Mouse (Mus musculus): Measurements from ENCODE around the gene Mpg. TPM values are rescaled to one million over a fixed set of nuclear protein-coding genes. Genes with fewer than 3 reads are reported as not detected.

Gene Mpg
- polyA plus RNA-seq, 1 experiment from 2014 or later = 36.2 TPM

DNA sequence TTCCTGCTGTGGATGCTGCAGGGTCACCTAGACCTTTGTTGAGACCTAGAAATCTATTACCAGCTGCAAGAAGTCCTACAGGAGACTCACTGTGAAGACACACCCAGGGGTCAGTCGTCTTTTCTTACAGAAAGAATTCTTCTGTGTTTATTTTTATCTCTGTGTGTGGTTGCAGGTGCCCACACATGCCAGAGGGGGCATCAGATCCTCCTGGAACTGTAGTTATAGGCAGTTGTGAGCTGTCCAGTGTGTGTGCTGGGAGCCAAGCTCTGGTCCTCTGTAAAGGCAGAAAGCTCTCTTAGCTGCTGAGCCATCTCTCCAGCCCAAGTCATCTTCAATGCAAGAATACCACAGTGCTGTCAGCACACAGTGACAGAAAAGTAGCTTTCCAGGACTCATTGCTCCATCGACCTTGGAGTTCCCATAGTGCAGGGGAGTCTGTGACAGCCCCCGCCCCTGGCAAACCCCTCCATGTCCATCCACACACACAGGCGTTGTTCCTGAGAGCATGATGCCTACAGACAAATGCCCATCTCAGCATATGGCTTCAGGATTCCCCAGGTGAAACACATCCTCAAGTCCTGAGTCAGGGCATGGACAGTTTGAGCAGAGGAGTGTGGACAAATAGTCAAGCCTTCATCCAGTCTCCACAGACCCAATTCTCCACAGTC, 2.9 kb upstream of the Mpg start:
- Histone ChIP-seq H3K4me1 (replicated peaks; ENCODE audit: control insufficient read depth, insufficient read depth, low read length) (peaks cover 56% of the 10 kb centered on the region), H3K27ac (ENCODE audit: low read depth) (peak overlapping the region; percentile 98; the same call in 1 of the 2 replicates), H3K36me3 (ENCODE audit: control insufficient read depth, insufficient read depth, low read length) (0 out of 2 replicates have a peak, but pooled peaks cover 13% of the 10 kb centered on the region), H3K4me3 (ENCODE audit: low read depth, low read length) (no peak overlapping the region), H3K9me3 (ENCODE audit: control insufficient read depth, low read length) (no peaks in the 10 kb centered on the region), H3K9ac (ENCODE audit: low read length) (no peak overlapping the region), H3K4me2 (ENCODE audit: low read length) (peak overlapping the region; percentile 74; the same call in 1 of the 2 replicates), H3K27me3 (replicated peaks; ENCODE audit: control insufficient read depth, insufficient read depth, low read length) (no peaks in the 10 kb centered on the region)
- DNase-seq (ENCODE audit: low spot score) = no peak
- ATAC-seq (replicated peaks; ENCODE audit: low FRiP score, low TSS enrichment, low read depth) = no peak
- 74% methylated on average over 4 of the region's 4 CpGs for WGBS

DNA sequence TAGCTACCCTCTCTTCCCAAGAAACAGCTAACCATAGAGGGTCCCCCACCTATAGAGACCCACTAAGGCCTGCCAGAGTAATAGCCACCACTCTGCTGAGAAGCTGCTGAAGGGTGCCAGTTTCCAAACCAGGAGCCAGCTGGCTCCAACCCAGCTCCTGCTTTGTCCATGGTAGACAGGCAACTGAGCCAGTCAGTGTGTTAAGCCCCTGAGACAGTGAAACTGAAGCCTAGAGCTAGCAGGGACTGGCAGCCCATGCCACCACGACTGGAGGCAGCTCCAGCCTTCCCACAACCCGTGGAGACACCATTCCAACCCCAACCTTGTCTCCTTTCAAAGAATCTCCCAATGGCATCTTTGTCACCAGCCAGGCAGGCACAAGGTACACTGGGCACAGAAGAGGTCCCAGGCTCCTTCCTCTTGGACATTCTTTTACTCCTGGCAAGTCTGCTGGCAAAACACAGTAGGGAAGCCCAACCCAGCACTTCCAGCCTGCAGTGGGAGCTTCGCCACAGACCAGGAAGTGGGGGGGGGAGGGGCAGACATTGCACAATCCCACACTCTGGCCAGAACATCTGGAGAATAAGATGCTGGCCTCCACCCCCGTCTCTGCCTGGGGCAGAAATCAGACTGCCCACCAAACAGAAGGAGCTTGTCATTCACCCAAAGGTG, 1.7 kb upstream of the Mpg start:
- Histone ChIP-seq H3K9me3 (ENCODE audit: control insufficient read depth, low read length) (no peaks in the 10 kb centered on the region), H3K9ac (ENCODE audit: low read length) (no peak overlapping the region), H3K27ac (ENCODE audit: low read depth) (peak overlapping the region; percentile 93), H3K4me3 (ENCODE audit: low read depth, low read length) (no peak overlapping the region), H3K4me1 (replicated peaks; ENCODE audit: control insufficient read depth, insufficient read depth, low read length) (peaks cover 46% of the 10 kb centered on the region), H3K4me2 (ENCODE audit: low read length) (peak overlapping the region; percentile 22; the same call in 1 of the 2 replicates), H3K36me3 (ENCODE audit: control insufficient read depth, insufficient read depth, low read length) (peaks cover 16% of the 10 kb centered on the region), H3K27me3 (replicated peaks; ENCODE audit: control insufficient read depth, insufficient read depth, low read length) (no peaks in the 10 kb centered on the region)
- ATAC-seq (replicated peaks; ENCODE audit: low FRiP score, low TSS enrichment, low read depth) = no peak
- 19% methylated on average over 4 of the region's 4 CpGs for WGBS
- peak; percentile 78 for DNase-seq (ENCODE audit: low spot score)

DNA sequence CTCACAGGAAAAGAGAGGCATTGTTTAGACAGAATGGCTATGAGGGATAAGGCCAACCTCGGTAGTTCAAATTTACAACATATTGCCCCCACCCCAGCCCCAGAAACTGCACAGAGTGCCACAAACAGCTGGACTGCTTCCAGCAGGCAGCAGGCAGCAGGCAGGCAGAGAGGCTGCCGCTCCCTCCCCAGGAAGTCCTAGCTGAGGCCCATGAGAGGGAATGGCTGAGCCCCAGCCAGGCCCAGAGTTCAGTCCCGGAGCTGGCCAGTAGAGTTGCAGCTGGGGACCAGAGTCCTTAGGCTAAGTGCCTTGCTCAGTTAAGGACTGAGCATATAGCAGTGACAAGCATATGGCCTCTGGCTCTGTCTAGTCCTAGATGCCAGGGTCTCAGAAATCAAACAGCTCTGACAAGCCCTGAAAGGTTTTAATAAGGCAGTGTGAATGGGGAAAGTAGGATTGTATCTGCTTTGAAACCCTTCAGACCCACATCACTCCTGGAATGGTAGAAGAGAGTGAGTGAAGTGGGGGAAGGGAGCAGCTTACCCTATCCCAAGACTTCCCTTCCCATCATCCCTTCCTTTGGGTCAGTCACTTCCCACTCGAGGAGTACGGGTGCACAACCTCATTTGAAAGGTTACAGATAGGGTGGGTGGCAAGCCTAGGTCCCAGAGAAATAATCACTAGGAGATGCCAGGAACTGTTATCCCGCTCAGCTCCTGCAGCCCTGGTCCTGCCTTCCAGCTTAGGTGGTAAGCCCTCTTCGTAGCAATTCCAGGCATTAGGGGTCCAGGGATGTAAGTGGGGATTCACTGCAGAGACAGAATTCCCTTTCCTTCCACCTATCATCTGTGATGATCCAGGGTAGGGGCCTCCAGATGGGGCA, 842 bp upstream of the Mpg start:
- H3K4me3 ChIP-seq (ENCODE audit: low read depth, low read length) = no peak overlapping the region
- no peaks in the 10 kb centered on the region for H3K9me3 ChIP-seq (ENCODE audit: control insufficient read depth, low read length)
- peak overlapping the region; percentile 22; the same call in 1 of the 2 replicates for H3K4me2 ChIP-seq (ENCODE audit: low read length)
- no peaks in the 10 kb centered on the region for H3K27me3 ChIP-seq (replicated peaks; ENCODE audit: control insufficient read depth, insufficient read depth, low read length)
- peak overlapping the region; percentile 93 for H3K27ac ChIP-seq (ENCODE audit: low read depth)
- ATAC-seq (replicated peaks; ENCODE audit: low FRiP score, low TSS enrichment, low read depth) (no peak), DNase-seq (ENCODE audit: low spot score) (peak; percentile 64)
- peaks cover 41% of the 10 kb centered on the region for H3K4me1 ChIP-seq (replicated peaks; ENCODE audit: control insufficient read depth, insufficient read depth, low read length)
- WGBS = 42% methylated on average over 7 of the region's 7 CpGs
- peaks cover 25% of the 10 kb centered on the region for H3K36me3 ChIP-seq (ENCODE audit: control insufficient read depth, insufficient read depth, low read length)
- no peak overlapping the region for H3K9ac ChIP-seq (ENCODE audit: low read length)

DNA sequence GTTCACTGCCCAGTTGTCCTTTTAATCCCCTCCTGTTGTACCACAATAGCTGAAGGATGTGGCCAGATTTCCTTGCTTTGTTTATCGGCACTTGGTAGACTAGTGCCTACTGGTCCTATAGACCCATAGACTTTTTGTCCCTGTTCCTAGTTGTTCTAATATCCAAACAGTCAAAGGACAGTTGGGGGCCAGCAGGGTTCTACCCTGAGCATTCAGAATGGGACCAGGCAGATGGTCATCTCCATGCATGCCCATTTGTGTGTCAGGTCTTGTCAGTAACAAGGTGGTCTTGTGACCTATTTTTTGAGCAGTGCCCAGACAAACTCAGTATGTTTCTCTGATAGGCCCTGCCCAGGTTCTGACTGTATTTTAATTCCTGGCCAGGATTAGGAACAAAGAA, 736 bp downstream of the Mpg start:
- Histone ChIP-seq H3K9me3 (ENCODE audit: control insufficient read depth, low read length) (no peaks in the 10 kb centered on the region), H3K4me3 (ENCODE audit: low read depth, low read length) (peak overlapping the region; percentile 64), H3K4me1 (replicated peaks; ENCODE audit: control insufficient read depth, insufficient read depth, low read length) (peaks cover 35% of the 10 kb centered on the region), H3K27ac (ENCODE audit: low read depth) (peak overlapping the region; percentile 93), H3K27me3 (replicated peaks; ENCODE audit: control insufficient read depth, insufficient read depth, low read length) (no peaks in the 10 kb centered on the region), H3K36me3 (ENCODE audit: control insufficient read depth, insufficient read depth, low read length) (peaks cover 41% of the 10 kb centered on the region), H3K4me2 (ENCODE audit: low read length) (peak overlapping the region; percentile 79), H3K9ac (ENCODE audit: low read length) (peak overlapping the region; percentile 71)
- WGBS = 43% methylated on average over 1 of the region's 1 CpGs
- DNase-seq (ENCODE audit: low spot score) = no peak
- ATAC-seq (replicated peaks; ENCODE audit: low FRiP score, low TSS enrichment, low read depth) = no peak

DNA sequence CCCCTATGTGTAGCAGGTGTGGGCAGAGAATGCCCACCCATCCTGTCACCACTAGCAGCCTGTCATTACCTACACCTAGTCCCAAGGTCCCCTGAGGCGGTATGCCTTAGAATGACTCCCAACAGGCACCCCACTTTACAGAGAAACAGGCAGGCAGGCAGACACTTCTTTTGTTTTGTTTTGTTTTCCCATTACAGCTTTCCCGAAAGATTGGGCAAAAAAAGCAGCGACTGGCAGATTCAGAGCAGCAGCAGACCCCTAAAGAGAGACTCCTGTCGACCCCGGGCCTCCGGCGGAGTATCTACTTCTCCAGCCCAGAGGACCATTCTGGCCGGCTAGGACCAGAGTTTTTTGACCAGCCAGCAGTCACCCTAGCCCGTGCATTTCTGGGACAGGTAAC, 1.2 kb downstream of the Mpg start:
- Histone ChIP-seq H3K27ac (ENCODE audit: low read depth) (no peak overlapping the region), H3K4me1 (replicated peaks; ENCODE audit: control insufficient read depth, insufficient read depth, low read length) (peaks cover 31% of the 10 kb centered on the region), H3K4me2 (ENCODE audit: low read length) (0 out of 2 replicates have a peak overlapping the region, but pooled peaks have one; percentile 79), H3K9ac (ENCODE audit: low read length) (no peak overlapping the region), H3K4me3 (ENCODE audit: low read depth, low read length) (no peak overlapping the region), H3K9me3 (ENCODE audit: control insufficient read depth, low read length) (no peaks in the 10 kb centered on the region), H3K36me3 (ENCODE audit: control insufficient read depth, insufficient read depth, low read length) (peaks cover 46% of the 10 kb centered on the region), H3K27me3 (replicated peaks; ENCODE audit: control insufficient read depth, insufficient read depth, low read length) (no peaks in the 10 kb centered on the region)
- ATAC-seq (replicated peaks; ENCODE audit: low FRiP score, low TSS enrichment, low read depth) = no peak
- DNase-seq (ENCODE audit: low spot score) = no peak
- 89% methylated on average over 9 of the region's 9 CpGs for WGBS

DNA sequence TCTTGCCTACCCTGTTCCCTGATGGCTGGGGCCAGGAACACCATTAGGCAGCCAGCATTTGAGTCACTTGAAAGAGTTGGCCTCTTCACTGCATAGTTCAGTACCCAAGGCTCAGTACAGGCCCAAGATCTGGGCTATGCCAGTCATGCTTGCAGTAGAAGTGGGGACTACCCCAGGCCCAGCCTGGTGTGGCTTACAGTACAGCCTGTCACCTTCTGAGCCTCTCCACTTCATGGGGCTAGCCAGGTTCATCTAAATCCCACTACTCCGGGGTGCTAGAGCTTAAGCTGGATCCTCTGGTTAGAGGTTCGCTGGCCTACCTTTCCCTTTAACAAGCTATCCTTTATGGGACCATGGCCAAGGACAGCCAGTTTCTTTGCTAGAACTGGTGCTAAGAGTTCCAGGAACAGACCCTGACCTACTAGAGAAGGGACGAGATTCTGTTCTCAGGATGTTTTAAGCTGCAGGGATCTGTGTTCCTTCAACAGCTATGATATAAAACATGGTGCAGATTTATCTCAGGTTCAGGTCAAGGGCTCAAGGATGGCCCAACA, 2.1 kb downstream of the Mpg start:
- no peak for ATAC-seq (replicated peaks; ENCODE audit: low FRiP score, low TSS enrichment, low read depth)
- peaks cover 54% of the 10 kb centered on the region for H3K36me3 ChIP-seq (ENCODE audit: control insufficient read depth, insufficient read depth, low read length)
- no peak for DNase-seq (ENCODE audit: low spot score)
- no peak overlapping the region for H3K27ac ChIP-seq (ENCODE audit: low read depth)
- H3K27me3 ChIP-seq (replicated peaks; ENCODE audit: control insufficient read depth, insufficient read depth, low read length) = no peaks in the 10 kb centered on the region
- H3K9ac ChIP-seq (ENCODE audit: low read length) = no peak overlapping the region
- H3K4me1 ChIP-seq (replicated peaks; ENCODE audit: control insufficient read depth, insufficient read depth, low read length) = peaks cover 25% of the 10 kb centered on the region
- H3K9me3 ChIP-seq (ENCODE audit: control insufficient read depth, low read length) = no peaks in the 10 kb centered on the region
- H3K4me2 ChIP-seq (ENCODE audit: low read length) = no peak overlapping the region
- 75% methylated on average over 3 of the region's 3 CpGs for WGBS
- no peak overlapping the region for H3K4me3 ChIP-seq (ENCODE audit: low read depth, low read length)

DNA sequence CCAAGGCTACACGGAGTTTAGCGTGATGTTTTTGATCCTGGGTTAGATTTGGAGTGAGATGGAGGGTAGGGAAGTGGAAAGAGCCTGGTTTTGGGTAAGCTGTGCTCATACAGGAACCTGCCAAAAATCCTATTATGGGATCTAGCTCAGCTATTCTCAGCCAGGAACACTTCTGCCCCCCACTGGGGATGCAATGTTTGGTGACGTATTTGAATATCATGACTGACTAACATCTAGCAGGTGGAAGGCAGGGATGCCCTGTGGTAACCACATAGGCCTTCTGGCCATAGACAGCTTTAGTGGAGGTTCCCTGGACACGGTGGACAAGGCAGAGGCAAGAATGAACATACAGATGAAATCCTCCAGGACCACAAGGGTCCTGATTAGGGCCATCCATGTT, 3.9 kb downstream of the Mpg start:
- Histone ChIP-seq H3K9me3 (ENCODE audit: control insufficient read depth, low read length) (no peaks in the 10 kb centered on the region), H3K27ac (ENCODE audit: low read depth) (no peak overlapping the region), H3K4me2 (ENCODE audit: low read length) (no peak overlapping the region), H3K4me1 (replicated peaks; ENCODE audit: control insufficient read depth, insufficient read depth, low read length) (peaks cover 20% of the 10 kb centered on the region), H3K27me3 (replicated peaks; ENCODE audit: control insufficient read depth, insufficient read depth, low read length) (no peaks in the 10 kb centered on the region), H3K9ac (ENCODE audit: low read length) (no peak overlapping the region), H3K4me3 (ENCODE audit: low read depth, low read length) (no peak overlapping the region), H3K36me3 (ENCODE audit: control insufficient read depth, insufficient read depth, low read length) (peaks cover 70% of the 10 kb centered on the region)
- ATAC-seq (replicated peaks; ENCODE audit: low FRiP score, low TSS enrichment, low read depth) = no peak
- no peak for DNase-seq (ENCODE audit: low spot score)
- WGBS = 83% methylated on average over 4 of the region's 4 CpGs

DNA sequence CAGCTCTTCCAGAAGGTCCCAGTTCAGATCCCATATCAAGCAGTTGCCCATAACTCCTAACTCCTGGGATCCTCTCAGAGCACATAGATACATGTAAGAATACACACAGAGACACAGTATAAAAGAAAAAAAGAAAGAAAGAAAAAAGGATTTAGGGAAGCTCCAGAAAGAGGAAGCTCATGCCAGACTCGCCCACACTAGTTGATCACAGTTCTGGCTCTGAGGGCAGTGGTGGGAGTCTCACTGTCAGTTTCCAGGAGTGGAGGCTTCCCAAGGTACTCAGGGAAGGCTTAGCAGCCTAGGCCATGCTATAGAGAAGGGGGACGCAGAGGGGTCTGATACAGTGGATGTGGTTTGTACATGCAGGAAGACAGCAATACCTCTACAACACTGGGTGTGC, 4.8 kb downstream of the Mpg start:
- H3K36me3 ChIP-seq (ENCODE audit: control insufficient read depth, insufficient read depth, low read length) = peaks cover 72% of the 10 kb centered on the region
- ATAC-seq (replicated peaks; ENCODE audit: low FRiP score, low TSS enrichment, low read depth) = no peak
- H3K4me3 ChIP-seq (ENCODE audit: low read depth, low read length) = no peak overlapping the region
- DNase-seq (ENCODE audit: low spot score) = no peak
- no peak overlapping the region for H3K27ac ChIP-seq (ENCODE audit: low read depth)
- H3K9me3 ChIP-seq (ENCODE audit: control insufficient read depth, low read length) = no peaks in the 10 kb centered on the region
- no peaks in the 10 kb centered on the region for H3K27me3 ChIP-seq (replicated peaks; ENCODE audit: control insufficient read depth, insufficient read depth, low read length)
- no peak overlapping the region for H3K4me2 ChIP-seq (ENCODE audit: low read length)
- peaks cover 18% of the 10 kb centered on the region for H3K4me1 ChIP-seq (replicated peaks; ENCODE audit: control insufficient read depth, insufficient read depth, low read length)
- 95% methylated on average over 2 of the region's 2 CpGs for WGBS
- H3K9ac ChIP-seq (ENCODE audit: low read length) = no peak overlapping the region

All from intestine, embryonic 14.5 days (tissue).